Mouse (Mus musculus): ENCODE data around the gene Lmnb2.

The Lmnb2 gene

GRCm38 (mm10) chr10:80928586-80929298, 10.7 kb upstream of the Lmnb2 start:
- DNase-seq = peak; percentile 93

GRCm38 (mm10) chr10:80925472-80925871, 7.4 kb upstream of the Lmnb2 start:
- DNase-seq = peak; percentile 41

- no peak for DNase-seq
These were observed 3.9 kb upstream of the Lmnb2 start for GRCm38 (mm10) chr10:80921923-80922322.

GRCm38 (mm10) chr10:80917336-80917778, 688 bp downstream of the Lmnb2 start:
- peak; percentile 78 for DNase-seq

- DNase-seq = peak; percentile 74
These were observed 2.3 kb downstream of the Lmnb2 start for GRCm38 (mm10) chr10:80915736-80916135.

GRCm38 (mm10) chr10:80915260-80915659, 2.8 kb downstream of the Lmnb2 start:
- DNase-seq = no peak

GRCm38 (mm10) chr10:80914253-80914656, 3.8 kb downstream of the Lmnb2 start:
- peak; percentile 94 for DNase-seq

- DNase-seq = no peak
These were observed 4.6 kb downstream of the Lmnb2 start for GRCm38 (mm10) chr10:80913364-80914011.

- no peak for DNase-seq
These were observed 6.2 kb downstream of the Lmnb2 start for GRCm38 (mm10) chr10:80911891-80912290.

- DNase-seq = no peak
These were observed 6.7 kb downstream of the Lmnb2 start for GRCm38 (mm10) chr10:80911354-80911753.

GRCm38 (mm10) chr10:80909375-80910162, 8.5 kb downstream of the Lmnb2 start:
- no peak for DNase-seq

GRCm38 (mm10) chr10:80904709-80905108, 13.3 kb downstream of the Lmnb2 start:
- DNase-seq = peak; percentile 50

GRCm38 (mm10) chr10:80904004-80904693, 13.9 kb downstream of the Lmnb2 start:
- DNase-seq = peak; percentile 63

GRCm38 (mm10) chr10:80903282-80903681, 14.8 kb downstream of the Lmnb2 start:
- DNase-seq = peak; percentile 68

GRCm38 (mm10) chr10:80902273-80902940, 15.6 kb downstream of the Lmnb2 start:
- DNase-seq = no peak

GRCm38 (mm10) chr10:80901409-80902272, 16.4 kb downstream of the Lmnb2 start:
- DNase-seq = peak; percentile 75

GRCm38 (mm10) chr10:80900318-80901247, 17.5 kb downstream of the Lmnb2 start, which contains the start of gene Timm13:
TSS of gene Timm13 (minus strand) at chr10:80900969.
- peak; percentile 99 for DNase-seq

- DNase-seq = no peak
These were observed 18.3 kb downstream of the Lmnb2 start for GRCm38 (mm10) chr10:80899591-80900317.

GRCm38 (mm10) chr10:80899074-80899473, 19.0 kb downstream of the Lmnb2 start:
- peak; percentile 71 for DNase-seq

Measured in cerebellum, adult 9-11 months (tissue).